Comparison of ENCODE assay signal across 9 mouse cellular contexts in genomic region chr4:140101106-140101505, GRCm38 (mm10).
DNase-seq lines count a peak whose midpoint lies in the region; ATAC-seq and TF ChIP-seq lines count a peak whose summit lies in the region.
"Had no signal": no experiment of that assay in that cellular context is flagged by ENCODE, and none has a peak within 500 bp of the region (broad histone marks: within the 10 kb centered on the region; RNA-seq: fewer than 3 reads in every experiment).

No protein-coding gene starts in this region.

- WGBS in kidney, adult 2 months: 62% methylated on average over 5 of the region's 5 CpGs
- 69% methylated on average over 5 of the region's 5 CpGs for WGBS in kidney, embryonic 15.5 days

- DNase-seq in kidney, adult 2 months: peak; percentile 23
- DNase-seq in G1E (ENCODE audit: low spot score): no peak
- peak; percentile 44 for DNase-seq in brain, embryonic 14.5 days (ENCODE audit: low read depth)
- no peak for DNase-seq in layer of hippocampus, adult 9-10 months (ENCODE audit: low spot score)
- no peak for DNase-seq in layer of hippocampus, postnatal 14 days (ENCODE audit: low spot score in 2 of 2)

- no peak overlapping the region for H3K4me3 ChIP-seq in kidney, adult 2 months (ENCODE audit: insufficient read depth, low read depth, low read length)
- no peak overlapping the region for H3K4me3 ChIP-seq in kidney, embryonic 15.5 days (replicated peaks)
- no peak overlapping the region for H3K4me3 ChIP-seq in G1E (ENCODE audit: low read depth, low read length)
- H3K4me3 ChIP-seq: embryonic facial prominence, embryonic 15.5 days; limb, embryonic 15.5 days had no signal

- H3K4me1 ChIP-seq in kidney, adult 2 months (ENCODE audit: control insufficient read depth, insufficient read depth, low read length): no peaks in the 10 kb centered on the region
- peaks cover 18% of the 10 kb centered on the region for H3K4me1 ChIP-seq in kidney, embryonic 15.5 days
- no peaks in the 10 kb centered on the region for H3K4me1 ChIP-seq in G1E (ENCODE audit: insufficient read depth, low read depth, low read length)

- no peak for TF ChIP-seq POLR2A in kidney, adult 2 months (IDR thresholded peaks at IDR 0.05; ENCODE audit: low read depth, low read length)
- no peak for TF ChIP-seq POLR2A in brain, embryonic 14.5 days (IDR thresholded peaks at IDR 0.05; ENCODE audit: borderline replicate concordance, extremely low read depth, insufficient read depth, insufficient read length, poor library complexity, severe bottlenecking)

- no peaks in the 10 kb centered on the region for H3K27me3 ChIP-seq in kidney, adult 2 months (replicated peaks; ENCODE audit: control insufficient read depth, insufficient read depth, low read length)
- H3K27me3 ChIP-seq in kidney, embryonic 15.5 days: peaks cover 43% of the 10 kb centered on the region
- H3K27me3 ChIP-seq in G1E (ENCODE audit: insufficient read depth, low read length): no peaks in the 10 kb centered on the region

- no peak overlapping the region for H3K27ac ChIP-seq in kidney, adult 2 months (ENCODE audit: insufficient read depth, low read depth, low read length)
- no peak overlapping the region for H3K27ac ChIP-seq in kidney, embryonic 15.5 days
- H3K27ac ChIP-seq: embryonic facial prominence, embryonic 15.5 days; limb, embryonic 15.5 days had no signal

- no peak overlapping the region for H3K4me2 ChIP-seq in kidney, embryonic 15.5 days
- H3K4me2 ChIP-seq: embryonic facial prominence, embryonic 15.5 days; limb, embryonic 15.5 days had no signal

- H3K9ac ChIP-seq in kidney, embryonic 15.5 days: no peak overlapping the region
- H3K9ac ChIP-seq: embryonic facial prominence, embryonic 15.5 days; limb, embryonic 15.5 days had no signal

- no peaks in the 10 kb centered on the region for H3K9me3 ChIP-seq in kidney, embryonic 15.5 days (replicated peaks)
- H3K9me3 ChIP-seq in G1E (replicated peaks): peaks cover 91% of the 10 kb centered on the region
- H3K9me3 ChIP-seq: embryonic facial prominence, embryonic 15.5 days; limb, embryonic 15.5 days had no signal

- no peak for ATAC-seq in kidney, embryonic 15.5 days (replicated peaks; ENCODE audit: low FRiP score)
- no peak for ATAC-seq in G1E (ENCODE audit: extremely low read depth, insufficient number of reproducible peaks, low FRiP score, poor library complexity, severe bottlenecking)
- 0 out of 2 replicates have a peak, but pooled peaks have one; percentile 34 for ATAC-seq in megakaryocyte progenitor cell, adult 5-6 weeks (replicated peaks; ENCODE audit: poor library complexity)

- H3K36me3 ChIP-seq in kidney, adult 2 months (ENCODE audit: control insufficient read depth, insufficient read depth, low read length): no peaks in the 10 kb centered on the region
- H3K36me3 ChIP-seq in kidney, embryonic 15.5 days: no peaks in the 10 kb centered on the region
- H3K36me3 ChIP-seq in G1E (replicated peaks): no peaks in the 10 kb centered on the region
- H3K36me3 ChIP-seq: embryonic facial prominence, embryonic 15.5 days; limb, embryonic 15.5 days had no signal

- TF ChIP-seq CTCF in kidney, adult 2 months (conservative IDR thresholded peaks at IDR 0.05; ENCODE audit: insufficient read depth, insufficient read length, low read depth, low read length): peak; percentile 62
- TF ChIP-seq CTCF in G1E (IDR thresholded peaks at IDR 0.05; ENCODE audit: low read depth, low read length): 0 out of 2 replicates have a peak, but pooled peaks have one; percentile 12
- TF ChIP-seq CTCF in brain, embryonic 14.5 days (IDR thresholded peaks at IDR 0.05; ENCODE audit: borderline replicate concordance, extremely low read depth, insufficient read depth, insufficient read length): peak; percentile 82

Comparison
In these comparisons a context has a peak if more than half of its experiments do, and no peak if none do; other contexts are left out.
1. DNase-seq: peak in kidney, adult 2 months (single experiment) and brain, embryonic 14.5 days (single experiment); none in G1E (single experiment), layer of hippocampus, adult 9-10 months (single experiment) and layer of hippocampus, postnatal 14 days (0 of 2).
2. CTCF ChIP-seq: peak in every context shown above with its lines; median percentile 82 in brain, embryonic 14.5 days; 62 in kidney, adult 2 months; 12 in G1E.